Mouse (Mus musculus) ES-E14 (cell line): ENCODE results near the gene Nkx2-3. TPM values are rescaled to one million over a fixed set of nuclear protein-coding genes. Genes with fewer than 3 reads are reported as not detected.

ENCODE experiments used
- DNase-seq: peaks from one replicate; pipeline ENCODE4 v3.0.0-alpha.2; 2013; ENCODE audit warnings: low read depth, low spot score
- H3K27ac ChIP-seq: 2 replicates; pipeline ENCODE4 v1.5.1; 2012; ENCODE audit warnings: low read depth, mild to moderate bottlenecking, low read length, moderate library complexity, mixed read lengths; ENCODE audit not compliant: poor library complexity, insufficient read depth, severe bottlenecking
- H3K36me3 ChIP-seq: 2 replicates; pipeline ENCODE4 v1.6.1; 2012; ENCODE audit warnings: mild to moderate bottlenecking, low read length, moderate library complexity, mixed read lengths; ENCODE audit not compliant: control insufficient read depth, poor library complexity, insufficient read depth, severe bottlenecking
- H3K4me1 ChIP-seq, 2 experiments: fragments of 150-350 bp in 1 of 2; sonication (generic) in 1 of 2; 2 replicates each; pipeline ENCODE4 v1.6.1; 2012; ENCODE audit warnings: low read length in 2 of 2, mild to moderate bottlenecking in 1 of 2, mixed read lengths in 1 of 2; ENCODE audit not compliant: control insufficient read depth in 2 of 2, insufficient read depth in 2 of 2, poor library complexity in 1 of 2
- H3K4me3 ChIP-seq, 2 experiments: fragments of 150-350 bp in 1 of 2; sonication (generic) in 1 of 2; 2 replicates each; pipeline ENCODE4 v1.5.1; 2012; ENCODE audit warnings: low read length in 2 of 2, low read depth in 1 of 2, mild to moderate bottlenecking in 1 of 2, mixed read lengths in 1 of 2; ENCODE audit not compliant: insufficient read depth in 1 of 2, poor library complexity in 1 of 2, severe bottlenecking in 1 of 2
- H3K9ac ChIP-seq: 2 replicates; pipeline ENCODE4 v1.6.1; 2012; ENCODE audit warnings: low read depth, mild to moderate bottlenecking, low read length, mixed read lengths; ENCODE audit not compliant: poor library complexity, insufficient read depth, severe bottlenecking
- H3K9me3 ChIP-seq: fragments of 150-350 bp; sonication (generic); 2 replicates; pipeline ENCODE4 v1.6.1; 2012; ENCODE audit warnings: low read depth, mild to moderate bottlenecking, low read length; ENCODE audit not compliant: control insufficient read depth, insufficient read depth
- CHD2 ChIP-seq: IDR thresholded peaks from 2 replicates; pipeline ENCODE4 v1.6.1; 2014; ENCODE audit warnings: mild to moderate bottlenecking, low read depth, low read length, inconsistent platforms
- HCFC1 ChIP-seq: IDR thresholded peaks from 2 replicates; pipeline ENCODE4 v1.6.1; 2012; ENCODE audit warnings: low read length, inconsistent platforms, borderline replicate concordance; ENCODE audit not compliant: insufficient read depth
- MAFK ChIP-seq: IDR thresholded peaks from 2 replicates; pipeline ENCODE4 v1.6.1; 2014; ENCODE audit warnings: mild to moderate bottlenecking, low read depth, low read length, inconsistent platforms; ENCODE audit not compliant: insufficient read depth
- ZC3H11A ChIP-seq: IDR thresholded peaks from 2 replicates; pipeline ENCODE4 v1.6.1; 2012; ENCODE audit warnings: low read depth, mild to moderate bottlenecking, inconsistent platforms, low read length, borderline replicate concordance
- ZNF384 ChIP-seq: IDR thresholded peaks from 2 replicates; pipeline ENCODE4 v1.6.1; 2012; ENCODE audit warnings: low read depth, low read length, inconsistent platforms
- in situ Hi-C, 2 experiments: fragments of 600-800 bp; cut with MboI; formaldehyde crosslinking; loops; one replicate each; pipeline ENCODE4 v1.15.1; 2025; ENCODE audit warnings: low sequenced_read_pairs in 2 of 2, inconsistent platforms in 1 of 2; ENCODE audit not compliant: unreplicated experiment in 2 of 2
- total RNA-seq: library from RNA; depleted of rRNA; stranded (reverse); fragments of 300-350 nt; gene quantifications from 2 replicates; pipeline ENCODE4 v1.2.3, GENCODE M21; 2012

The Nkx2-3 gene
- total RNA-seq, 1 experiment: 0.27 TPM

GRCm38 (mm10) chr19:43609458-43610330 is 2.4 kb upstream of the Nkx2-3 start:
- no peak overlapping the region for H3K9ac ChIP-seq
- TF ChIP-seq ZC3H11A: no peak
- no peak for TF ChIP-seq CHD2
- no peak for TF ChIP-seq ZNF384
- TF ChIP-seq HCFC1: no peak
- TF ChIP-seq MAFK: no peak
- DNase-seq: no peak
- in situ Hi-C loops: loop anchor here (5.0 to 25.0 kb wide), 5 partner anchors 1145 to 1628 kb away; partner anchors contain the start of genes Lbx1 (in 2 of the 2), Tlx1 (in 2 of the 2) and Pax2 (in 1 of the 2)
- H3K9me3 ChIP-seq: no peaks in the 10 kb centered on the region
- no peaks in the 10 kb centered on the region for H3K36me3 ChIP-seq
- H3K27ac ChIP-seq: no peak overlapping the region
- no peak overlapping the region for H3K4me3 ChIP-seq
- peaks cover 0 to 2% of the 10 kb centered on the region in 2 experiments; a peak in 1 of 4 replicates for H3K4me1 ChIP-seq

- in situ Hi-C loops: loop anchor here in 1 of 2 experiments (25.0 kb wide), 2 partner anchors 1552 to 1627 kb away; partner anchors contain the start of genes Lbx1 and Tlx1
- Histone ChIP-seq H3K9me3 (no peaks in the 10 kb centered on the region), H3K4me3 (no peak overlapping the region; a peak in 1 of 4 replicates), H3K27ac (no peak overlapping the region), H3K36me3 (no peaks in the 10 kb centered on the region), H3K4me1 (peaks cover 0 to 2% of the 10 kb centered on the region in 2 experiments; a peak in 1 of 4 replicates), H3K9ac (no peak overlapping the region)
- DNase-seq: no peak
- TF ChIP-seq MAFK: no peak
- TF ChIP-seq ZC3H11A: no peak
Measured at GRCm38 (mm10) chr19:43610341-43610848, 1.7 kb upstream of the Nkx2-3 start.

- Histone ChIP-seq H3K4me1 (peaks cover 0 to 2% of the 10 kb centered on the region in 2 experiments; a peak in 1 of 4 replicates), H3K27ac (no peak overlapping the region), H3K4me3 (no peak overlapping the region), H3K36me3 (no peaks in the 10 kb centered on the region), H3K9me3 (no peaks in the 10 kb centered on the region), H3K9ac (no peak overlapping the region)
- TF ChIP-seq CHD2 (no peak), ZC3H11A (no peak), ZNF384 (no peak)
- in situ Hi-C loops: loop anchor here in 1 of 2 experiments (25.0 kb wide), 2 partner anchors 1551 to 1626 kb away; partner anchors contain the start of genes Lbx1 and Tlx1
- no peak for DNase-seq
Measured at GRCm38 (mm10) chr19:43611110-43611509, 1.0 kb upstream of the Nkx2-3 start.

- TF ChIP-seq CHD2 (no peak), HCFC1 (no peak), ZNF384 (no peak), ZC3H11A (no peak), MAFK (no peak)
- Histone ChIP-seq H3K9ac (no peak overlapping the region), H3K9me3 (no peaks in the 10 kb centered on the region), H3K27ac (no peak overlapping the region), H3K36me3 (no peaks in the 10 kb centered on the region), H3K4me1 (peaks cover 0 to 2% of the 10 kb centered on the region in 2 experiments; a peak in 1 of 4 replicates), H3K4me3 (no peak overlapping the region)
- in situ Hi-C loops: loop anchor here in 1 of 2 experiments (25.0 kb wide), 2 partner anchors 1551 to 1626 kb away; partner anchors contain the start of genes Lbx1 and Tlx1
- DNase-seq: no peak
Measured at GRCm38 (mm10) chr19:43611561-43611960, 564 bp upstream of the Nkx2-3 start.
